Mouse (Mus musculus) right cerebral cortex, adult 2 months (tissue): ENCODE measurements around the gene Mindy3.
A peak's percentile ranks its signal among the peaks of the same experiment; 100 is the strongest.

Experiments used
- DNase-seq, 2 experiments: peaks; one replicate each; pipeline ENCODE4 v3.0.0; 2021 to 2022; ENCODE audit warnings: low spot score in 2 of 2

Gene Mindy3

DNA sequence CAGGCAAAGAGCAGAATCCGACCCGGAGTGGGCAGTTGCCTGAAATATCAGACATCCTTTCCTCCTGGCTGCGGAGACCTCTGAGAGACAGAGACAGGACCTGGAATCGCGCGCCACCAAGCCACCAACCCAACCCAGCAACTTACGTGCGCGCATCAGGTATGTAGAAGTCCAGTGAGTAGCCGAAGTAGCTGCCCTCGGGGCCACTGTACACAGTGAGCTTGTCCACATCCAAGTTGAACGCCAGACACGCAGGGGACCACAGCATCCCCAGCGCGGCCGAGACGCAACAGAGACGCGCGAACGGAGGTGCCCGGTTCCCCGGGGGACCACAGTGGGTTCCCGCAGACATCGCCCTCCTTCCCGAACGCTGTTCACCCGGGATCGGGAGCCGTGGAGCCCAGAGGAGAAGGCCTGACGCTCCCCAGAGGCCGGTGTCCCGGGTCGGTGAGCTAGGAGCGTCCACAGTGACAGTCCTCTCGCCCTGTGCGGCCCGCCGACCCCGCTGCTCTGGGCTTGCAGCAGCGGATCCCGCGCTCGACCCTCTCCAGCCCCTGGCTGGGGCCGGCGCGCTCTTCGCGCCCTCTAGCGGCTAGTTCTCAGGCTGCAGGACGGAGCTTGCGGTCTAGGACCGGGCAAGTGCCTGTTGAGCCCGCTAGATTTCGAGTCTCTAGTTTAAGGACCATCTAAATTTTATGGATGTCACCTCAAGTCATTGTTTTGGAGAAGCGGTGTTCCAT, 117.7 kb downstream of the Mindy3 start, which contains the start of gene Itga8:
TSS of gene Itga8 (minus strand) at position 492 of the 740 bp plus-strand sequence.
- peak; percentile 86 to 87 for DNase-seq

DNA sequence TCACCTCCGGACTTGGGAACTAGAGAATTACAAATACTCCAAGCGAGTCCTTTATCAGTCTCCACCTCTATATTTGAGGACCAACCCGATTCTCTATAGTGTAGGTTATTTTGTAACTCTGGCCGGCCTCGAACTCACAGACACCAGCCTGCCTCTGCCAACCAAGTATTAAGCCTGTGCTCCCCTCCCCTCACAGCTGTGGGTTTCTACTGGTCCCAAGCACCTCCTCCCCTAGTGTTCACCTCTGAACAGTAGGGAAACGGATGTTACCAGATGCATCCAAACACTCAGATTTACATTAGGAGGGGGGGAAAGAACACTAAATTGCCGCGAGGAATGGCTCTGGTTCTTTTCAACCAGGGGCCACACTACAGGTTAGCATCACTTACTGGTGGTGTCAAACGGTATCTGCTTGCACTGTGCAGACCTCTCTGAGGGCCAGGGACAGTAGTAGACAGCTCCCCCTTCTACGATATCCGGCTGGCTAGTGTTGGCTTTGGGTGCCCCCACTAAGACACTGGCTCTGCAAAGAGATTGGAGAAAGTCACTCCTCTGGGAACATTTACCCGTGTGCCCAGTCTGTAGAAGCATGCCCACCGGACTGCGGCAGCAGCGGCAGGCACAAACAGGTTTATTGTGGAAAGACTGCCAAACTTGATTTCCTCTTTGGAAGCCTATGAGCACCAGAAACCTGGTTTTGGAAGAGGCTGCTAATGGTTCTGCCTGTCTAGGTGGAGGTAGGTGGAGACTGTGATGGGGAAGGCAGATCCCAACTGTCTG, 118.6 kb downstream of the Mindy3 start:
- DNase-seq: peak in 1 of 2 experiments; percentile 35

- DNase-seq: no peak
Observed at GRCm38 (mm10) chr2:12297287-12297686, 122.0 kb downstream of the Mindy3 start.
